Mouse (Mus musculus): ENCODE measurements around the gene Ttc32.

Gene Ttc32

GRCm38 (mm10) chr12:9029888-9030723, at the start of gene Ttc32:
Gene Ttc32 (plus strand): TSS chr12:9029997.
- in situ Hi-C loops (cut with MboI, MseI) = loop anchor here (10.0 to 25.0 kb wide), 2 partner anchors 668 to 985 kb away; no protein-coding TSS in a partner anchor

GRCm38 (mm10) chr12:8993231-8993630, 36.6 kb upstream of the Ttc32 start:
- in situ Hi-C loops (cut with MboI, MseI) = no loop called here

DNA sequence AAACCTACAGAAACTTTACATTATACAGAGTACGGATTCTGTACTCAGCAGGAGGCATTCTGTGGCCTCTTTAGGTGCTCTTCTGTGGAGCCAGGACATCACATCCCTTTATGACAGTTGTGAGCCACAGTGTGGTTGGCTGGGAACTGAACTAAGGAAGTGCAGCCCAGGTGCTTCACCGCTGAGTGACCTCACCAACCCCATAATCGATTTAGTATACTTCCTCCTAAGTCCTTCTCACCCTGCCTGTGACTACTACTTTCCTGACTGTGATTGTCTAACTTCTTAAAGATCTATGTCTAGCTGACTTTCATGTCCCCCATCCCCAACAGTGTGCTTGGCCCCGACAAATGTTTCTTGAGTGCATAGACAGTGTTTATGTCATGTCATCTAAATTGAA, 31.5 kb upstream of the Ttc32 start:
- in situ Hi-C loops (cut with MboI, MseI) = no loop called here

GRCm38 (mm10) chr12:9002038-9002648, 27.7 kb upstream of the Ttc32 start:
- in situ Hi-C loops (cut with MboI, MseI) = loop anchor here (5.0 to 10.0 kb wide), 2 partner anchors 110 to 227 kb away; partner anchors contain the start of gene Sdc1

GRCm38 (mm10) chr12:9007146-9007545, 22.7 kb upstream of the Ttc32 start:
- in situ Hi-C loops (cut with MboI, MseI) = loop anchor here (10.0 kb wide), 1 partner anchor 232 kb away; the partner anchor contains the start of gene Sdc1

GRCm38 (mm10) chr12:9007811-9008210, 22.0 kb upstream of the Ttc32 start:
- in situ Hi-C loops (cut with MboI, MseI) = loop anchor here (10.0 kb wide), 1 partner anchor 233 kb away; the partner anchor contains the start of gene Sdc1

DNA sequence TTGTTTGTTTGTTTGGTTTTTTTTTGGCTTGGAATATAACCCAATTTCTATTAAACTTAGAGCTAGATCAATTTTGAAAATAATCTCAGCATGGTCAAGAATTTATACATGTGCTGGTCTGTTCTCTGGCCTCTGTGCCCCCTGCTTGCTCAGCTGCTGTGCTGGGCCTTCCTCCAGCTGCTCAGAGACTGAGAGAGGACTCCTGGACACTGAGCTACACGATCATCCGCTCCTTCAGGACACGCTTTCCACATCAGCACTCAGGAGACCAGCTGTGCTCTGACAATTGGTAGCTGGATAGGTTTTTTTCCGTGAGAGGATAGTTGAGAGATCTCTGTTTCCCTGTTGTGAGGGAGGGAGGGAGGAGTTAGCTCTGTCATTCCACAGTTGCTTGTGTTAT, 19.5 kb upstream of the Ttc32 start:
- in situ Hi-C loops (cut with MboI, MseI) = no loop called here

DNA sequence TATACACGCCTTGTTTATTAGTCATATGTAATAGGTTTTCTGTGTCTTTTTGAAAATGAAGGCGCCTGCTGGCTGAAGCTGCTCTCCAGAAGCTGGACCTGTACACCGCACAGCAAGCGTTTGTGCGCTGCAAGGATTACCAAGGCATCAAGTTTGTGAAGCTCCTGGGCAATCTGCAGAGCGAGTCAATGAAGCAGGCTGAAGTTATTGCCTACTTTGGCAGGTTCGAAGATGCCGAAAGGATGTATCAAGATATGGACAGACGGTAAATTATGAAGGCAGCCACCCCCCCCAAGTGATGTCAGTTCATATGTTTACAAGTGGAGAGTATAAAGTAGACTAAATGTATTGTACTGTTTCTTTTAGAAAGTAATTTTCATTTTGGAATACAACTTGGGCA, 13.4 kb upstream of the Ttc32 start:
- in situ Hi-C loops (cut with MboI, MseI) = no loop called here

DNA sequence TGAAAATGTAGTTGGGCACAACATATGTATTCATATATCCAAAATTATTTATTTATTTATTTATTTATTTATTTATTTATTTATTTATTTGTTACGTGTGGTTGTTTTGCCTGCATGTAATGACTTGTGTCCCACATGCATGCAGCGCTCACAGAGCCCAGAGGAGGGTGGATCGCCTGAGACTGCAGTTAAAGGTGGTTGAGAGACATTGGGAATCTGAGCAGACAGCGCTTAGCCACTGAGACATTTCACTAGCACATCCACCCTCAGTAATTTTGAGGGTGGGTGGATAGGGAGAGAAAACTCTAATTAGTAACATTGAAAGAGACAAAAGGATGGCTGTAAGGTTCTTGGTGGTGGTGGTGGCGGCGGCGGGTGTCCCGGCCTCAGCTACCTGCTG, 9.4 kb upstream of the Ttc32 start:
- in situ Hi-C loops (cut with MboI, MseI) = no loop called here

- in situ Hi-C loops (cut with MboI, MseI) = no loop called here
Observed at GRCm38 (mm10) chr12:9020986-9021385, 8.8 kb upstream of the Ttc32 start.

DNA sequence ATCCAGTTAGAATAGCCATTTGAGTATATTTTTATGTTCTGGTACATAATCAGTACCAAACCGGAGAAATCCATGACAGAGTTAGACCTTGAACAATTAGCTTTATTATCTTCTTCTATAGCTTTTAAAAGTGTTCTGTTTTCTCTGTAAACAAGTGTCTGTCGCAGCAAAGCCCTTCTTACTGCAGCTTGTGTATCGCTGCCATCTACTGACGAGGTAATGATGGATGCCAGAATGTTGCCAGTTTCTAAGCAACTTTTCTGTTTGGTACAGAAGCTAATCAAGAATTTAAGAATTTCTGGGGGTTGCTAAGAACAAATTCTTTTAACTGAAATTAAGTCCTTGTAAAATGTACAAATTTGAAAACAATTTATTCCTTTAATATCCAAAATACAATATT, 6.8 kb upstream of the Ttc32 start:
- in situ Hi-C loops (cut with MboI, MseI) = no loop called here

- in situ Hi-C loops (cut with MboI, MseI) = no loop called here
Observed at GRCm38 (mm10) chr12:9024071-9024470, 5.7 kb upstream of the Ttc32 start.

DNA sequence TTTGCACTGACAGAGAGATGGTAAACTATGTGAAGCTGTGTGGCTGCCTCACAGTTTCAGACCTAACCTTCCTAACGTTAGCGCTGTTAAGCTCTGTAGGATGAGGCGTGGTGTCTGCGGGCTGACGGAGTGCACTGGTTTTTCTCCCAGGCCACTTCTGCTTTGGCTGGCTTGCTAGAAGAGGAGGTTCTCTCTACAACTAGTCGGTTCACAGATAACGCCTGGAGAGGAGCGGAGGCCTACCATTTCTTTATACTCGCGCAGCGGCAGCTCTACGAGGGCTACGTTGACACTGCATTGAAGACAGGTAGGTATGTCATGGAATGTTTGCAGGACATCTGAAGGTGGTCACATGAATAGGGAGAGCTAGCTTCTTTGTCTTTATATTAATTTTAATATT, 5.1 kb upstream of the Ttc32 start:
- in situ Hi-C loops (cut with MboI, MseI) = loop anchor here (25.0 kb wide), 1 partner anchor 662 kb away; no protein-coding TSS in a partner anchor

DNA sequence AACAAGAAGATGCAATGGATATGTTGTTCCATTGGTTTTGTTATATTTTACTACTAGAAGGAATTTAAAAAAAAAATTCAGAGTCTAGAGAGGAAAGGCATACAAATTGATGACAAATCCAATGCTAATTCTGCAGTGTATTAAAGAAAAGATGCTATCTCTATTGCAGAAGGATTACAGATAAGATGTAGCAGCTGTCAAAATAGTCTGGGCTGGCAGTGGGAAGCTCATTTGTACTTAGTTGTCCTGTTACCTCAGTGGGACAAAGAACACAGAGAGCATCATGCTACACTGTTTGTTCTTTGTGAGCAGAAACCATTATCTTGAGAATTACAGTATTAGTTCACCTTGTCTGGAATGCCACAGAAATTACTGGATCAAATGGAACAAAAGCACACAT, 3.0 kb upstream of the Ttc32 start:
- in situ Hi-C loops (cut with MboI, MseI) = loop anchor here (25.0 kb wide), 1 partner anchor 665 kb away; no protein-coding TSS in a partner anchor

GRCm38 (mm10) chr12:9028816-9029215, 981 bp upstream of the Ttc32 start:
- in situ Hi-C loops (cut with MboI, MseI) = loop anchor here (25.0 kb wide), 1 partner anchor 667 kb away; no protein-coding TSS in a partner anchor

DNA sequence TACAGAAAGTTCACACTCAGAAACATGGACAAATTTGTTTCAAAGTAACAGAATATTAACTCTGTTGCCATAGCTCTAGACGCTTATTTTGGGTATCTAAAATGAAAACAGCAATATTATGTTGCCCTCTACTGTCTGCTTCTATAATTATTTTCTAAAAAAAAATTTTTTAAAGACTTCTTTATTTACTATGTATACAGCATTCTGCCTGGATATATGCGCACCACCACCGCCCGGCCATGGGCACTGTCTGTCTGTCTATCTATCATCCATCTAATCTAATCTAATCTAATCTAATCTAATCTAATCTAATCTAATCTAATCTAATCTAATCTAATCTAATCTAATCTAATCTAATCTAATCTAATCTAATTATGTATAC, 300 bp upstream of the Ttc32 start:
- in situ Hi-C loops (cut with MboI, MseI) = loop anchor here (25.0 kb wide), 1 partner anchor 667 kb away; no protein-coding TSS in a partner anchor

GRCm38 (mm10) chr12:9031166-9031565, 1.4 kb downstream of the Ttc32 start:
- in situ Hi-C loops (cut with MboI, MseI) = loop anchor here (10.0 to 25.0 kb wide), 2 partner anchors 669 to 986 kb away; no protein-coding TSS in a partner anchor

DNA sequence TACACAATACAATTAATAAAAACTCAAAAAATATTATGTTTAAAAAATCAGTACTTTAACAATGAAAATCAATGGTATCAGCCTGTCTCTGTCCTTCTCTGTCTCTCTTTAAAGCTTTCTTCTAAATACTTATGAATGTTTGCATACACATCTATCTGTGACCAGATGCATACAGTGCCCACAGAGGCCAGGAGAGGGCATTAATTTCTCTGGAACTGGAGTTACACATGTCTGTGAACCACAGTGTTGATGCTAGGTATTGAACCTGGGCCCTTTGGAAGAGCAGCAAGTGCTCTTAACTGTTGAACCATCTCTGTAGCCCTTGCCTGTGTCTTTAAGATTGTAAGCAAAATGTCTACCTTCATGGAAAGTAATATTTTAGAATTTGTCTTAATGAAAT, 3.3 kb downstream of the Ttc32 start:
- in situ Hi-C loops (cut with MboI, MseI) = loop anchor here (10.0 to 25.0 kb wide), 2 partner anchors 671 to 988 kb away; no protein-coding TSS in a partner anchor

DNA sequence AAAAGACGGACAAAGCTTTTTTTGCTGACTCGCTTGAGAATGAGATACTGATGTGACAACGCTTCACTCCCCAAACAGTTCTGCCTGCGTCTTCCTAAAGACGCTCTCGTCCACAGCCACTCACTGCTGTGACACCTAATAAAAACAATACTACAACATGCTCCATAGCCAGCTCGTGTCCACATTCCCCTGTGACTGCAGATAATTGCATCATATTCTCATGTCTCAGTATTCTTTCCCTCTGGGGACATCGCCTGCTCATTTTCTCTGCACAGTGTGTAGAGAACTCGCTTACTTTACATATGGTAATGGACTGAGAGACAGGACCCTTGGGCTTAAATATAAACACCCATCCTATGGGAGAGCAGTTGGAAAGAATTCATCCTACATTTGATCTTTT, 6.6 kb downstream of the Ttc32 start:
- in situ Hi-C loops (cut with MboI, MseI) = loop anchor here (10.0 to 25.0 kb wide), 2 partner anchors 674 to 992 kb away; no protein-coding TSS in a partner anchor

GRCm38 (mm10) chr12:9040177-9040576, 10.4 kb downstream of the Ttc32 start:
- in situ Hi-C loops (cut with MboI, MseI) = loop anchor here (25.0 kb wide), 1 partner anchor 678 kb away; no protein-coding TSS in a partner anchor

DNA sequence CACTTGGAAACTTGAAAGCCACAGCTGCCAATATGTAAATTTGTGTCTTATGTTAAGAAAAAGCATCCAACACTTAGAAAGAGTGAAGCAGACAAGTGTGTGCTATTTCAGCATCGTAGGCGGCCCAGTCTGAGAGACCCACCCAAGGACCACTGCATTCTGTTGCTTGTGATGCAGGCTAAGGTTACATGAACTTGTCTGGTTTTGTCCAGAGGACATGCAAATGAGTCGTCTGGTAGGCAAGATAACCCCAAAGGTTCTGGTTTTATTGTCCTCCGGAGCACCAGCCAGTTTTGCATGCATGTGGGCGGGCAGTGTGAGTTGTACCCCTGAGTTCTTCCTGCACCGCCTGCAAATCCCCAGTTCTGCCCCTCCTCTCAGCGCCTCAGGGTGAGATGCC, 10.9 kb downstream of the Ttc32 start:
- in situ Hi-C loops (cut with MboI, MseI) = loop anchor here (25.0 kb wide), 1 partner anchor 678 kb away; no protein-coding TSS in a partner anchor

DNA sequence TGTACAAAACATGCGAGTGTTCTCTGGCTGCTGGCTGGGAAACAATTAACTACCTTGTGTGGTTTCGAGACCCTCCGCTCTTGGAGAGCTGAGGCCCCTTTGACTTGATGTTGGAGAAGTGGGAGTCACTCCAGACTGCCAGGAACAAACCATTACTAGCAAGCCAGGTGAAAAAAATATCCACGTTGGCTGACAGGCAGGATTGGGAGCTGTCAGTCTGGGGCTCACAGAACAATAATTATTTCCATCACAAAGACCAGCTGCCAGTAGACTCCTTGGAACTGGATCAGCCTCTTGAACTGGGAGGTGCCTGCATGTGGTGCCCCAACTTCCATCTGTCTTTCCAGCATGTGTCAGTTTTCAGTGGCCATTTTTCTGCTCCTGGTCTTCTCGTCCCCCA, 12.5 kb downstream of the Ttc32 start:
- in situ Hi-C loops (cut with MboI, MseI) = loop anchor here (25.0 kb wide), 1 partner anchor 680 kb away; no protein-coding TSS in a partner anchor

Data from T-helper 1 cell (primary cell).